Mouse (Mus musculus): ENCODE results near the gene Snu13.
A peak's percentile ranks its signal among the peaks of the same experiment; 100 is the strongest.

The Snu13 gene

DNA sequence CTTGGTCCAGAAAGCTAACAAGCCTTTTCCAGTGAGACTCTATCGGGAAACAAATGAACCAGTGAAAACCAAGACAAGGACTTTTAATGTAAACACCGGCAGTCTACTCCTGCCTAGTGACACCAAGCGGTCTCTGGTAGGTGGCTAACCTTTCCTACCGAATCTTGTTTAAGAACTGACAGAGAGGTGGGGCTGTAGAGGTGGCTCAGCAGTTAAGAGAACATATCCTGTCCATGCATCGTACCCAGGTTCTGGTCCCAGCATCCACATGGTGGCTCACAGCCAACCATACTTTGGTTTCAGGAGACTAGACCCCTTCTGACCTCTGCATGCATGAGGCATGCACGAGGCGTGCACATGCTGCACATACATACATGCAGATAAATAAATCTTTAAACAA is 20.1 kb downstream of the Snu13 start:
- DNase-seq (ENCODE audit: low spot score in 2 of 2): no peak

DNA sequence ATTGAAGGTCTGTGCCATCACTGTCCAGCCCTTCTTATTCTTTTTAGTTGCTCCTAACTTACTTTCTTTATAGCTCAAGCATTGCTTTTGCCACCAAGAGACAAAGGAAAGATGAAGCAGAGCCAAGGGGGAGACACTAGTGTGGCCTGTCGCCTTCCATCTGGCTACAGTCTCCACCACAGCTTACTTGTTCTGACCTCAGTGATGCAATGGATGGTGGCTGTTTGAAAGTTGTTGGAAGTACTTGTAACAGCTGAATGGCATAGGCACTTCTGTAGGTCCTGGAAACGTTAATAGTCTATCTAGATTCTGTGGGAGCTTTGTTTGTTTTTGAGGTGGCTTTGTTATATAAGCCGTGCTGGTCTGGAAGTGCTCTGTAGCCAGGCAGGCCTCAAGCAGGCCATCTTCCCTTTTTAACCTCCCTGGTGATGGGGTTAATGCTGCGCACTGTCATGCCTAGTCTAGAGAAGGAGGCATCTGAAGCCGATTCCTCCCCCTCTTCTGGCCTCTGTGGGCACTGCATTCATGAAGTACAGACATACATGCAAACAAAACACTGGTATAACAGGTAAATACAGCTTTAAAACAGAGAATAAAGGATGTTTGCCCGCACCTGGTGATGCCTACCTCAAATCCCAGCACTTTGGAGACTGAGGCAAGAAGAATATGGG is 23.3 kb downstream of the Snu13 start:
- DNase-seq (ENCODE audit: low spot score in 2 of 2): no peak

DNA sequence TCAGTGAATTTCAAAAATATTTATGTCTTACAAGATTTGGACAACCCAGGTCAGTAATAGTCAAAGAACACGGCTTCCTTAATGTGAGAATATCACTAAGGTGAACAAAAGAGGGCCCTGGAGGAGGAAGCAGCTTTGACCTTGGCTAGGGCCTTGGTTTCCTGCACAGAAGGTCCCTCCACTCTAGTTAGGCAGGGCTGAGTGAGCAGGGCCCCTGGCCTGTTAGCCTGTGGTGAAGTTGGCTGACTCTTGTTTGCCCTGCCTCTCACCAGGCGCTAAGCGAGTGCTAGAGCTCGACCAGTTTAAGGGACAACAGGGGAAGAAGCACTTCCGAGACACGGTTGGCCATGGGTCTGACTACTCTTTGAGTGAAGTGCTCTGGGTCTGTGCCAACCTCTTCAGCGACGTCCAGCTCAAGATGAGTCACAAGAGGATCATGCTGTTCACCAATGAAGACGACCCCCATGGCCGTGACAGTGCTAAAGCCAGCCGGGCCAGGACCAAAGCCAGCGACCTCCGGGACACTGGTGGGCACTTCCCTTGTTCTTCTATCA is 24.8 kb downstream of the Snu13 start:
- no peak for DNase-seq (ENCODE audit: low spot score in 2 of 2)

DNA sequence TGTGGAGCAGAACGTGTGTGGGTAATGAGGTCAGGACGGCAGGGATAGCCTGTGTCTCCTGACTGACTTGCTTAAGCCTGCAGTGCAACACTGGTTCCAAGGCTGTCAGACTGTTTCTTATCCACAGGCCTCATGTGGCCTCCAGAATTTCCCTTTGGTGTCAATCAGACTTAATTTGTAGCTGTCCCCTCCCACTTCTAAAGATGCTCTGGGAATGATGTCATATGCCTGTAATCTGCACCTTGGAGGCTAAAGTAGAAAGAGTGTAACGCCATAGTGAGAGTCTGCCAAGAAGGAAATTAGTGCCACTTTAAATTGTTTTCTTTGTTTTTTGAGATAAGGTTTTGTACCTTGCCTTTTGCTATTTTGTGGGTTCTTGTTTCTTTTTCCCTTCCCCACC is 28.1 kb downstream of the Snu13 start:
- no peak for DNase-seq (ENCODE audit: low spot score in 2 of 2)

DNA sequence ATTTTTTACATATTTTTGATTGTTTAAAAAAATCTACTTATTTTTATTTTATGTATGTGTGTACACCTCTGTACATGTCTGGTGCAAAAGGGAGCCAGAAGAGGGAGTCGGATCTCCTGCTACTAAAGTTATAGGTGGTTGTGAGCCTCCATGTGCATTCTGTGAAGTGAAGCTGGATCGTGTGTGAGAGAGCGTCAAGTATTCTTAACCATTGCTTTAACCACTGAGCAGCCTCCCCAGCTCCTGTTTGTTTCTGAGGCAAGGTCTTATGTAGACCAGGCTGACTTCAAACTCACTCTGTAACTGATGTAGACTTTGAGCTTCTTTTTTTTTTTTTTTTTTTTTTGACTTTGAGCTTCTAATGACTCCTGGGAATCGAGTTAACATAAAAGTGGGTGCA is 29.9 kb downstream of the Snu13 start:
- no peak for DNase-seq (ENCODE audit: low spot score in 2 of 2)

DNA sequence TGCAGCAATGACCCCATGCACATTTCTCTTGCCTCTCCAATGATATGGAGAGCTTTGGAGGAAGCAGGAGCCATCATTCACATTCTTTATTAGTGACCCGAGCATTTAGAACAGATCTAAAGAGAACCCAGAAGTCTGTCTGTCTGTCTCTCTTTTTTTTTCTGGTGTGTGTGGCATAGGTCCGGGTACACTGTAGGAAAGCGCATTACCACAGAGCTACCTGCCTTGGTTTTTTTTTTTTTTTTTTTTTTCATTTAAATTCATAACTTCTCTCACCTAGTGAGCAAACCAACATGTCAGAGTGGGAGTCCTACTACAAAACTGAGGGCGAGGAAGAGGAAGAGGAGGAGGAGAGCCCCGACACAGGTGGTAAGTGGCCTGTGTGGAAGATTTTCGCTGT is 30.6 kb downstream of the Snu13 start:
- no peak for DNase-seq (ENCODE audit: low spot score in 2 of 2)

DNA sequence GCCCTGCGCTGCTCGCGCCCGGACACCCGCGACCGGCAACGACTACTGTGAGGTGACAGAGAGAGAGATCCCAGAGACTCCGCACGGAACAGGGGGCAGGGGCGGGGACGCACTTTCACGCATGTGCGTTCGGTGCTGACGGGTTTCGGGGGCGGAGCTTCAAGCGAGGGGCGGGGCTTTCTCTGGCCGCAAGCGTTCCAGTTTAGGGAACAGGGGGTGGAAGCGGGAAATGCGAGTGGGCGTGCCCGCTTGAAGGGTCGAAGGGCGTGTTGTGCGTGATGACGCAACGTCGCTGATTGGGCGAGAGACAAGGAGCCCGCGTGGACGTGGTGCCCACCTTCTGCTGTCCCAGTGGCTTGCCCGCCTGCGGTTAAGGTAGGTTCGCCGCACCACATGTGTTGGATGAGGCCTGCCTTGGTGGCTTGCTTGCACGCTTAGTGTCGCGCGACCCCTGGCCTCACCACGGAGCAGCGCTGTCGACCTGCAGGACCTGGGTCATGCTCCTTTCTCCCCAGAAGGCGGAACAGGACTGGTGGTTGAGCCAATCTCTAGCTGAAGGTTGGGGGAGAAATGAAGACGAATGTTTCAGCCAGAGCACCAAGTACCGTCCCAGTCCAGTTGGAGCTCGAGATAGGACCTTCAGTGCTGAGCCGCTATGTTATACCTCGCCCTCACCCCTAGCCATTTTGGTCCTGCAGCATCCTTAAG is 31.1 kb downstream of the Snu13 start:
- peak; percentile 99 for DNase-seq (ENCODE audit: low spot score in 2 of 2)

DNA sequence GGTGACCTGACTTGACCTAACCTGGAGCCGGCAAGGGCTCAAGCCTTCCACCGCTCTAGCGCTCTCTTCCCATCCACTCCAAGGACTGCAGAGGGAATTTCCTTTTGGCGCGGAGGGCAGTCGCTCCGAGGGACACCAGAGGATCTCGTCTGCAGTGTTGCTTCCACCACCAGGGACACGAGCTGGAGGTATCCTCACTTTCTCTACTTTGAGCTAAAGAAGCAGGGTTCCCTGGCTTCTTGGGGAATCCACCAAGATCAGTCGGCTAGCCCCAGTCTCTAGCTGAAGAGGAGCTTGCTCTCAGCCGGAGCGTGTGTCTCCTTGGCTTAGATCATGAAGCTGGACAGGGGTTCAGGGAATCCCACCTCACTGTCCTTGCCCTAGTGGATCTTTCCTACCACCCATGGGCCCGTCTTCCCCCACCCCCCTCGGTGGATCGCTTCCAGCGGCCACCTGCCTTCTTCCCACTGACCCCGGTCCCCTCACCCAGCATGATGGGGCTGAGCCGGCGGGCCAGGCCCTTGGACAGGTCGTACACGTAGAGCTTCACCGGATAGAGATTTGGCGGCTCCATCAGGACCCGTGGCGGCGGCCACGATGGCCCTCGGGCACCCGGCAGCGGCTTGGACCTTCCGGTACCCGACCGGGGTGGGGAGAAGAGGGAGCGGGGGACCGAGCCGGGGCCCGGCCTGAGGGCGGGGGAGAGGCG is 31.9 kb downstream of the Snu13 start:
- DNase-seq (ENCODE audit: low spot score in 2 of 2): peak; percentile 9 to 25

DNA sequence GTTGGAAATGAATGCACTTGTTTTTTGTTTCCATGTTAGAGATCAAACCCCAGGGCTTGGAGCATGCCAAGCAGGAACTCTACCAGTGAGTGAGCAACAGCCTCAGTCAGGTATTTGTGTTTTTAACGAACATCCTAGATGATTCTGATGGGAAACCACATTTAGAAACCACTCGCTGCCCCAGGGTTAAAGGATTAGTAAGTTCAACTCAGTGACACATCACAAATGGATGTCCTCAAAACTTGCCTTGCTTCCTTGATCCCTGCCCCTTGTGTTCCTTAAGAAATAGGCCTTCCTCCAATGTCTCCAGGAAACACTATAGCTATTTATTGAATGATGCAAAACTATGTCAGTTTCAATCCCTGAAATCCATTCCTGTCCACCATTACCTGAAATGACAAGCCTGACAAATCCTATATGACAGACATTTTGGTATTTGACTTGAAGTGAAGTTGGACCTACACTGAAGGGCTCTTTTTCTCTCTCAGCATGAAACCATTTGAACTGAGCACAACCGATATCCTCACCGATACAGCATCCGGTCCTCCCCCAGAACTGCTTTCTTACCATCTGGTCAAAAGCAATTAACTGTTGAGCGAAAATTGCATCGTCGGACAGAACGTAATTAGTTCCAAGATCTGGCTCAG is 32.5 kb downstream of the Snu13 start:
- DNase-seq (ENCODE audit: low spot score in 2 of 2): no peak

DNA sequence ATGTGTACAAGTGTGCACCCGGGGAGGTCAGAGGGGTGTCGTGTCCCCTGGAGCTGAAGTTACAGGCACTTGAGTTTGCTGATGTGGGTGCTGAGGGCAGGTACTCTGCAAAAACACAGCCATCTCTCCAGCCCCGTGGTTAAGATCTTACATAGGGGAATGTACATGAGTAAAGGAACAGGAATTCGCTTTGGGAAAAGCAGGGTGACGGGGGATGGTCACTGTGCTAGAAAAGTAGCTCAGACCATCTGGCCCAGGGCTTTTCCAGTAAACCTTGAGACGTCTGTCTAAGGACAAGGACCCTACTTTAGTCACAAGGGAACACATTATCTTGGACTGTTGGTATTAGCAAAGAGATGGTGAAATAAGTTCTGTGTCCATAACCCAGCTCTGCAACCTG is 35.5 kb downstream of the Snu13 start:
- no peak for DNase-seq (ENCODE audit: low spot score in 2 of 2)

DNA sequence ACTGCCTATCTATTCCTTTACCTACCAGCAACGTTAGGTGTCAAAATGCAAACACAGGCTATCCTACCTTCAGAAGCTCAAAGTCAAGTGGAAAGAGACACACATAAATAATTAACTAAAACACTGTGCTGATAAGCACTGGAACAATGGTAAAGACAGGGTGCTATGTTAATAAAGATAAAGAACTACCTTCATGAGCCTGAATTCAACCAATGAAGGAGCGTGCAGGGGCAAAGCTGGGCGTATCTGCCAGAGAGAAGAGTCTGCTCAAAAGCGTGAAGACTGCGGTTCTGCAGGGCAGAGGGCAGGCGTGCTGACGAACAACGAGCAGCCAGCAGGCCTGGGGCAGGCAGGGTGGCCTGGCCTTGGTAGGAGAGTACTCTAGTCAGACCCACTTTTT is 43.1 kb downstream of the Snu13 start:
- no peak for DNase-seq (ENCODE audit: low spot score in 2 of 2)

DNA sequence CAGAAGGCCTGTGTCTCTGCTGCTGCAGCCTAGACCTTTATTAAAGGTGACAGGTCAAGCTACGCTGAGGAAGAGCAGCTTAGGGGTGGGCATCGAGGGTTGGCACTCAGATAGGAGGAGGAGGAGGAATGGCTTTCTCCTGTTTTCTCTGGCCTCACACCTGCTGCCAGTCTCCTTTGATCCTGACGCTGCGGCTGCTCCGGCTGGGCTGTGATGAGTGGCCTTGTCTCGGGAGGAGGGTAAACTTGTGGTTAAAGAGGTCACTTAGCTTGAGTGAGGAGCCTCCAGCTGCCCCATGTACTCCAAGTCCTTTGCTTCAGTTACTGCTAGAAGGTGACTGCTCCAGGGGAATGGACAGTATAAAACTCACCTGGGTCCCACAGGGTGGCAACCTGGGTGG is 53.4 kb downstream of the Snu13 start:
- no peak for DNase-seq (ENCODE audit: low spot score in 2 of 2)

DNA sequence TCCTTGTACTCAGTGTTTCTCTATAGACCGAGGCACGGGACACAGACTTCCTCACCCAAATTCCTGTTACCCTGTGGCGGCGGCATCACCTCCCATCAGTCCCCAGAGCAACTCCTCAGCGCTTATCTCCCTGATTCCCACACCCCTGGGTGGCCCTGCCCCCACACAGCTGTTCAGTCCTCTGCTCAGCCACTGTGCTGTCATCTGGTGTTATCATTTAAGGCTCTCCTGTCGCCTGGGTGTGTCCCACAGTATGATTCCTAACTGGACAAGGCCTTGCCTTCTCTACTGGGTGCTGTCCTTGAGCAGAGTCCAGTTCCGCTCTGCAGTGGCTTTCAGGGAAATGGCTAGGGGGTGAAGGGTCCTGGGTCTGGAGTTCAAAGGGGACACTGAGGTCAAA is 56.8 kb downstream of the Snu13 start:
- peak in 1 of 2 experiments; percentile 17 for DNase-seq (ENCODE audit: low spot score in 2 of 2)
